Mouse (Mus musculus): ENCODE data around the gene Gng7. TPM values are rescaled to one million over a fixed set of nuclear protein-coding genes. Genes with fewer than 3 reads are reported as not detected.

The Gng7 gene
- polyA plus RNA-seq, 1 experiment = 0.63 TPM

- TF ChIP-seq CTCF (IDR thresholded peaks at IDR 0.05; ENCODE audit: borderline replicate concordance, control insufficient read depth, extremely low read depth, insufficient read depth, low read length, poor library complexity) (no peak), POLR2A (IDR thresholded peaks at IDR 0.05; ENCODE audit: control insufficient read depth, extremely low read depth, insufficient read depth, low read length, poor library complexity) (no peak)
- 4% methylated on average over 37 of the region's 37 CpGs for WGBS
- DNase-seq = peak; percentile 49
These were observed 29.3 kb downstream of the Gng7 start for GRCm38 (mm10) chr10:80985241-80985969.

GRCm38 (mm10) chr10:80984223-80984622, 30.5 kb downstream of the Gng7 start:
- no peak overlapping the region for H3K27ac ChIP-seq (ENCODE audit: control insufficient read depth, insufficient read depth, low read length)
- H3K4me3 ChIP-seq (ENCODE audit: control insufficient read depth, insufficient read depth, low read length) = no peak overlapping the region
- no peaks in the 10 kb centered on the region for H3K27me3 ChIP-seq (ENCODE audit: control insufficient read depth, insufficient read depth, low read length)
- DNase-seq = no peak
- peaks cover 25% of the 10 kb centered on the region for H3K4me1 ChIP-seq (replicated peaks; ENCODE audit: control insufficient read depth, insufficient read depth, low read length)
- TF ChIP-seq POLR2A (IDR thresholded peaks at IDR 0.05; ENCODE audit: control insufficient read depth, extremely low read depth, insufficient read depth, low read length, poor library complexity) = no peak
- TF ChIP-seq CTCF (IDR thresholded peaks at IDR 0.05; ENCODE audit: borderline replicate concordance, control insufficient read depth, extremely low read depth, insufficient read depth, low read length, poor library complexity) = no peak
- no peaks in the 10 kb centered on the region for H3K36me3 ChIP-seq (ENCODE audit: control insufficient read depth, insufficient read depth, low read length)
- WGBS = 94% methylated on average over 12 of the region's 12 CpGs

More at GRCm38 (mm10) chr10:80985241-80985969, 29.3 kb downstream of the Gng7 start:
- no peaks in the 10 kb centered on the region for H3K27me3 ChIP-seq (ENCODE audit: control insufficient read depth, insufficient read depth, low read length)
- peaks cover 34% of the 10 kb centered on the region for H3K4me1 ChIP-seq (replicated peaks; ENCODE audit: control insufficient read depth, insufficient read depth, low read length)
- H3K36me3 ChIP-seq (ENCODE audit: control insufficient read depth, insufficient read depth, low read length) = no peaks in the 10 kb centered on the region
- H3K27ac ChIP-seq (ENCODE audit: control insufficient read depth, insufficient read depth, low read length) = no peak overlapping the region
- H3K4me3 ChIP-seq (ENCODE audit: control insufficient read depth, insufficient read depth, low read length) = peak overlapping the region; percentile 88

GRCm38 (mm10) chr10:80982381-80982780, 32.4 kb downstream of the Gng7 start:
- H3K4me1 ChIP-seq (replicated peaks; ENCODE audit: control insufficient read depth, insufficient read depth, low read length) = peaks cover 17% of the 10 kb centered on the region
- H3K27ac ChIP-seq (ENCODE audit: control insufficient read depth, insufficient read depth, low read length) = no peak overlapping the region
- H3K27me3 ChIP-seq (ENCODE audit: control insufficient read depth, insufficient read depth, low read length) = no peaks in the 10 kb centered on the region
- WGBS = 94% methylated on average over 4 of the region's 4 CpGs
- TF ChIP-seq CTCF (IDR thresholded peaks at IDR 0.05; ENCODE audit: borderline replicate concordance, control insufficient read depth, extremely low read depth, insufficient read depth, low read length, poor library complexity) (no peak), POLR2A (IDR thresholded peaks at IDR 0.05; ENCODE audit: control insufficient read depth, extremely low read depth, insufficient read depth, low read length, poor library complexity) (no peak)
- no peak for DNase-seq
- H3K36me3 ChIP-seq (ENCODE audit: control insufficient read depth, insufficient read depth, low read length) = no peaks in the 10 kb centered on the region
- H3K4me3 ChIP-seq (ENCODE audit: control insufficient read depth, insufficient read depth, low read length) = no peak overlapping the region

GRCm38 (mm10) chr10:80981564-80982112, 33.1 kb downstream of the Gng7 start:
- TF ChIP-seq CTCF (IDR thresholded peaks at IDR 0.05; ENCODE audit: borderline replicate concordance, control insufficient read depth, extremely low read depth, insufficient read depth, low read length, poor library complexity) (no peak), POLR2A (IDR thresholded peaks at IDR 0.05; ENCODE audit: control insufficient read depth, extremely low read depth, insufficient read depth, low read length, poor library complexity) (no peak)
- 37% methylated on average over 7 of the region's 7 CpGs for WGBS
- Histone ChIP-seq H3K36me3 (ENCODE audit: control insufficient read depth, insufficient read depth, low read length) (no peaks in the 10 kb centered on the region), H3K27me3 (ENCODE audit: control insufficient read depth, insufficient read depth, low read length) (no peaks in the 10 kb centered on the region), H3K4me1 (replicated peaks; ENCODE audit: control insufficient read depth, insufficient read depth, low read length) (peaks cover 17% of the 10 kb centered on the region), H3K4me3 (ENCODE audit: control insufficient read depth, insufficient read depth, low read length) (no peak overlapping the region), H3K27ac (ENCODE audit: control insufficient read depth, insufficient read depth, low read length) (no peak overlapping the region)
- no peak for DNase-seq

- no peak for DNase-seq
- Histone ChIP-seq H3K27ac (ENCODE audit: control insufficient read depth, insufficient read depth, low read length) (no peak overlapping the region), H3K36me3 (ENCODE audit: control insufficient read depth, insufficient read depth, low read length) (no peaks in the 10 kb centered on the region), H3K4me3 (ENCODE audit: control insufficient read depth, insufficient read depth, low read length) (no peak overlapping the region), H3K27me3 (ENCODE audit: control insufficient read depth, insufficient read depth, low read length) (no peaks in the 10 kb centered on the region), H3K4me1 (replicated peaks; ENCODE audit: control insufficient read depth, insufficient read depth, low read length) (no peaks in the 10 kb centered on the region)
- TF ChIP-seq POLR2A (IDR thresholded peaks at IDR 0.05; ENCODE audit: control insufficient read depth, extremely low read depth, insufficient read depth, low read length, poor library complexity) = no peak
- no peak for TF ChIP-seq CTCF (IDR thresholded peaks at IDR 0.05; ENCODE audit: borderline replicate concordance, control insufficient read depth, extremely low read depth, insufficient read depth, low read length, poor library complexity)
- WGBS = 96% methylated on average over 11 of the region's 11 CpGs
These were observed 39.3 kb downstream of the Gng7 start for GRCm38 (mm10) chr10:80975478-80975877.

GRCm38 (mm10) chr10:80973722-80974121, 41.0 kb downstream of the Gng7 start:
- Histone ChIP-seq H3K27me3 (ENCODE audit: control insufficient read depth, insufficient read depth, low read length) (no peaks in the 10 kb centered on the region), H3K4me3 (ENCODE audit: control insufficient read depth, insufficient read depth, low read length) (no peak overlapping the region), H3K36me3 (ENCODE audit: control insufficient read depth, insufficient read depth, low read length) (no peaks in the 10 kb centered on the region), H3K4me1 (replicated peaks; ENCODE audit: control insufficient read depth, insufficient read depth, low read length) (no peaks in the 10 kb centered on the region), H3K27ac (ENCODE audit: control insufficient read depth, insufficient read depth, low read length) (no peak overlapping the region)
- TF ChIP-seq CTCF (IDR thresholded peaks at IDR 0.05; ENCODE audit: borderline replicate concordance, control insufficient read depth, extremely low read depth, insufficient read depth, low read length, poor library complexity) (no peak), POLR2A (IDR thresholded peaks at IDR 0.05; ENCODE audit: control insufficient read depth, extremely low read depth, insufficient read depth, low read length, poor library complexity) (no peak)
- WGBS = 88% methylated on average over 1 of the region's 1 CpGs
- no peak for DNase-seq
